Mouse (Mus musculus) frontal cortex, postnatal 14 days (tissue): ENCODE data around the gene Sec13.

ENCODE experiments used
- DNase-seq, 2 experiments: peaks; one replicate each; pipeline ENCODE4 v3.0.0; 2022; ENCODE audit warnings: low spot score in 2 of 2

Sec13 gene

GRCm38 (mm10) chr6:113712718-113713117, 27.8 kb downstream of the Sec13 start:
- DNase-seq, result no peak

GRCm38 (mm10) chr6:113697222-113698205, 43.0 kb downstream of the Sec13 start:
- peak in 1 of 2 experiments; percentile 19 for DNase-seq

- peak; percentile 95 for DNase-seq
Measured at GRCm38 (mm10) chr6:113696582-113697221, 43.8 kb downstream of the Sec13 start, which contains the start of gene Tatdn2. Gene Tatdn2, plus strand, starts transcription at chr6:113697050.

- no peak for DNase-seq
Measured at GRCm38 (mm10) chr6:113695766-113696355, 44.7 kb downstream of the Sec13 start.

GRCm38 (mm10) chr6:113695203-113695602, 45.3 kb downstream of the Sec13 start:
- DNase-seq, result no peak

GRCm38 (mm10) chr6:113693377-113693776, 47.2 kb downstream of the Sec13 start:
- DNase-seq, result no peak

GRCm38 (mm10) chr6:113692661-113693133, 47.8 kb downstream of the Sec13 start:
- no peak for DNase-seq

- DNase-seq, result no peak
Measured at GRCm38 (mm10) chr6:113691084-113691462, 49.5 kb downstream of the Sec13 start.

- no peak for DNase-seq
Measured at GRCm38 (mm10) chr6:113690400-113691083, 50.0 kb downstream of the Sec13 start.

- DNase-seq, result no peak
Measured at GRCm38 (mm10) chr6:113690008-113690399, 50.5 kb downstream of the Sec13 start.

GRCm38 (mm10) chr6:113686551-113687125, 53.9 kb downstream of the Sec13 start:
- no peak for DNase-seq

- DNase-seq, result no peak
Measured at GRCm38 (mm10) chr6:113683081-113683825, 57.3 kb downstream of the Sec13 start.

GRCm38 (mm10) chr6:113681271-113681670, 59.3 kb downstream of the Sec13 start:
- DNase-seq, result peak; percentile 62 to 76

- no peak for DNase-seq
Measured at GRCm38 (mm10) chr6:113679993-113680566, 60.5 kb downstream of the Sec13 start.

GRCm38 (mm10) chr6:113678246-113679012, 62.1 kb downstream of the Sec13 start:
- DNase-seq, result no peak
